Mouse (Mus musculus): ENCODE measurements around the gene Slit1. TPM values are rescaled to one million over a fixed set of nuclear protein-coding genes. Genes with fewer than 3 reads are reported as not detected.

The Slit1 gene
- total RNA-seq, 2 experiments from 2014 or later = 59.0 to 60.6 TPM

GRCm38 (mm10) chr19:41759270-41759669 is 15.8 kb upstream of the Slit1 start:
- DNase-seq (ENCODE audit: extremely low spot score in 1 of 2, low spot score in 2 of 2) = no peak
- Histone ChIP-seq H3K4me3 (no peak overlapping the region), H3K27ac (no peak overlapping the region)
- intact Hi-C loops (cut with DNase I) = no loop called here
- TF ChIP-seq CTCF (IDR thresholded peaks at IDR 0.05) = no peak

- TF ChIP-seq CTCF (IDR thresholded peaks at IDR 0.05) = no peak
- no peak overlapping the region for H3K4me3 ChIP-seq
- intact Hi-C loops (cut with DNase I) = no loop called here
- no peak overlapping the region for H3K27ac ChIP-seq
- no peak for DNase-seq (ENCODE audit: extremely low spot score in 1 of 2, low spot score in 2 of 2)
Observed at GRCm38 (mm10) chr19:41754760-41755159, 11.3 kb upstream of the Slit1 start.

GRCm38 (mm10) chr19:41751906-41752305 is 8.4 kb upstream of the Slit1 start:
- Histone ChIP-seq H3K4me3 (no peak overlapping the region), H3K27ac (no peak overlapping the region)
- intact Hi-C loops (cut with DNase I) = no loop called here
- peak; percentile 22 for TF ChIP-seq CTCF (IDR thresholded peaks at IDR 0.05)
- no peak for DNase-seq (ENCODE audit: extremely low spot score in 1 of 2, low spot score in 2 of 2)

- intact Hi-C loops (cut with DNase I) = no loop called here
- no peak overlapping the region for H3K4me3 ChIP-seq
- TF ChIP-seq CTCF (IDR thresholded peaks at IDR 0.05) = no peak
- no peak for DNase-seq (ENCODE audit: extremely low spot score in 1 of 2, low spot score in 2 of 2)
- H3K27ac ChIP-seq = no peak overlapping the region
Observed at GRCm38 (mm10) chr19:41747436-41747835, 4.0 kb upstream of the Slit1 start.

GRCm38 (mm10) chr19:41745941-41746557 is 2.6 kb upstream of the Slit1 start:
- peak; percentile 31 to 61 for DNase-seq (ENCODE audit: extremely low spot score in 1 of 2, low spot score in 2 of 2)
- Histone ChIP-seq H3K27ac (no peak overlapping the region), H3K4me3 (no peak overlapping the region)
- intact Hi-C loops (cut with DNase I) = no loop called here
- TF ChIP-seq CTCF (IDR thresholded peaks at IDR 0.05) = no peak

GRCm38 (mm10) chr19:41738896-41739295 is 4.6 kb downstream of the Slit1 start:
- intact Hi-C loops (cut with DNase I) = no loop called here
- H3K27ac ChIP-seq = no peak overlapping the region
- TF ChIP-seq CTCF (IDR thresholded peaks at IDR 0.05) = no peak
- DNase-seq (ENCODE audit: extremely low spot score in 1 of 2, low spot score in 2 of 2) = no peak
- no peak overlapping the region for H3K4me3 ChIP-seq

GRCm38 (mm10) chr19:41738429-41738805 is 5.0 kb downstream of the Slit1 start:
- Histone ChIP-seq H3K4me3 (peak overlapping the region; percentile 11; the same call in 1 of the 2 replicates), H3K27ac (no peak overlapping the region)
- no peak for DNase-seq (ENCODE audit: extremely low spot score in 1 of 2, low spot score in 2 of 2)
- no peak for TF ChIP-seq CTCF (IDR thresholded peaks at IDR 0.05)
- intact Hi-C loops (cut with DNase I) = no loop called here

GRCm38 (mm10) chr19:41737657-41738428 is 5.6 kb downstream of the Slit1 start:
- no peak overlapping the region for H3K27ac ChIP-seq
- no peak for TF ChIP-seq CTCF (IDR thresholded peaks at IDR 0.05)
- peak overlapping the region; percentile 11; the same call in 1 of the 2 replicates for H3K4me3 ChIP-seq
- intact Hi-C loops (cut with DNase I) = no loop called here
- peak; percentile 41 to 53 for DNase-seq (ENCODE audit: extremely low spot score in 1 of 2, low spot score in 2 of 2)

GRCm38 (mm10) chr19:41734685-41735084 is 8.8 kb downstream of the Slit1 start:
- Histone ChIP-seq H3K4me3 (no peak overlapping the region), H3K27ac (no peak overlapping the region)
- intact Hi-C loops (cut with DNase I) = loop anchor here (1.0 kb wide), 1 partner anchor 37 kb away; no protein-coding TSS in a partner anchor
- TF ChIP-seq CTCF (IDR thresholded peaks at IDR 0.05) = no peak
- DNase-seq (ENCODE audit: extremely low spot score in 1 of 2, low spot score in 2 of 2) = peak in 1 of 2 experiments; percentile 56

- TF ChIP-seq CTCF (IDR thresholded peaks at IDR 0.05) = no peak
- no peak for DNase-seq (ENCODE audit: extremely low spot score in 1 of 2, low spot score in 2 of 2)
- Histone ChIP-seq H3K4me3 (no peak overlapping the region), H3K27ac (no peak overlapping the region)
- intact Hi-C loops (cut with DNase I) = no loop called here
Observed at GRCm38 (mm10) chr19:41725491-41725890, 18.0 kb downstream of the Slit1 start.

GRCm38 (mm10) chr19:41724831-41725470 is 18.5 kb downstream of the Slit1 start:
- no peak for DNase-seq (ENCODE audit: extremely low spot score in 1 of 2, low spot score in 2 of 2)
- no peak overlapping the region for H3K27ac ChIP-seq
- intact Hi-C loops (cut with DNase I) = no loop called here

GRCm38 (mm10) chr19:41723337-41723736 is 20.1 kb downstream of the Slit1 start:
- no peak for TF ChIP-seq CTCF (IDR thresholded peaks at IDR 0.05)
- no peak for DNase-seq (ENCODE audit: extremely low spot score in 1 of 2, low spot score in 2 of 2)
- intact Hi-C loops (cut with DNase I) = no loop called here
- Histone ChIP-seq H3K4me3 (no peak overlapping the region), H3K27ac (no peak overlapping the region)

More at GRCm38 (mm10) chr19:41724831-41725470, 18.5 kb downstream of the Slit1 start:
- H3K4me3 ChIP-seq = no peak overlapping the region
- TF ChIP-seq CTCF (IDR thresholded peaks at IDR 0.05) = no peak
